Mouse (Mus musculus) liver, postnatal 0 days (tissue): Measurements from ENCODE around the gene Stk32b. TPM values are rescaled to one million over a fixed set of nuclear protein-coding genes. Genes with fewer than 3 reads are reported as not detected.

Experiments used
- ATAC-seq: fragments of 200-750 bp; cut with Nextera tagmentation; 2 replicates; pipeline ENCODE4 v1.8.0; 2017; ENCODE audit warnings: mild to moderate bottlenecking, moderate library complexity
- DNase-seq: peaks from one replicate; pipeline ENCODE4 v3.0.0-alpha.2; 2016
- H3K27ac ChIP-seq: fragments of 300-500 bp; sonication (generic); 2 replicates; pipeline ENCODE4 v1.5.1; 2014; ENCODE audit warnings: antibody characterized with exemption, moderate library complexity, mild to moderate bottlenecking, low read depth
- H3K27me3 ChIP-seq: fragments of 300-500 bp; sonication (generic); 2 replicates; pipeline ENCODE4 v1.6.1; 2014; ENCODE audit warnings: low read length, control low read depth, mixed read lengths; ENCODE audit not compliant: insufficient read depth
- H3K36me3 ChIP-seq: fragments of 300-500 bp; sonication (generic); replicated peaks from 2 replicates; pipeline ENCODE4 v1.6.1; 2014; ENCODE audit warnings: mild to moderate bottlenecking, control low read depth, low read length, moderate library complexity, mixed read lengths; ENCODE audit not compliant: insufficient read depth
- H3K4me1 ChIP-seq: fragments of 300-500 bp; sonication (generic); 2 replicates; pipeline ENCODE4 v1.6.1; 2014; ENCODE audit warnings: antibody characterized with exemption, mild to moderate bottlenecking, control low read depth; ENCODE audit not compliant: insufficient read depth
- H3K4me2 ChIP-seq: fragments of 300-500 bp; sonication (generic); 2 replicates; pipeline ENCODE4 v1.6.1; 2014; ENCODE audit warnings: low read depth, mild to moderate bottlenecking, low read length, moderate library complexity, mixed read lengths
- H3K4me3 ChIP-seq: fragments of 300-500 bp; sonication (generic); 2 replicates; pipeline ENCODE4 v1.5.1; 2014; ENCODE audit warnings: low read depth, low read length
- H3K9ac ChIP-seq: fragments of 300-500 bp; sonication (generic); replicated peaks from 2 replicates; pipeline ENCODE4 v1.6.1; 2014; ENCODE audit warnings: mild to moderate bottlenecking, moderate library complexity
- H3K9me3 ChIP-seq: fragments of 300-500 bp; sonication (generic); 2 replicates; pipeline ENCODE4 v1.6.1; 2016; ENCODE audit warnings: mild to moderate bottlenecking, control low read depth, low read length, mixed read lengths
- CTCF ChIP-seq: sonication (generic); IDR thresholded peaks from 2 replicates; pipeline ENCODE4 v1.5.1; 2016; ENCODE audit warnings: antibody characterized with exemption, low read depth
- EP300 ChIP-seq: IDR thresholded peaks from 2 replicates; pipeline ENCODE4 v1.6.1; 2016; ENCODE audit warnings: antibody characterized with exemption, low read depth, mild to moderate bottlenecking
- whole genome bisulfite sequencing: fragments of 180-500 bp; shearing (Covaris S2); extraction: QIAGEN DNeasy Blood & Tissue Kit; methylation state at CpG from one replicate; pipeline ENCODE4 v1.1.7; 2014; ENCODE audit not compliant: insufficient replicate concordance; 5-methylcytosine and 5-hydroxymethylcytosine counted together
- polyA plus RNA-seq: library from polyadenylated mRNA; unstranded; fragments of >200 nt; fragmentation: Nextera tagmentation; extraction: Ambion mirVana; gene quantifications from 2 replicates; pipeline ENCODE4 v1.2.1, GENCODE M21; 2015

Gene Stk32b
- polyA plus RNA-seq, 1 experiment from 2014 or later, result 0.05 TPM

DNA sequence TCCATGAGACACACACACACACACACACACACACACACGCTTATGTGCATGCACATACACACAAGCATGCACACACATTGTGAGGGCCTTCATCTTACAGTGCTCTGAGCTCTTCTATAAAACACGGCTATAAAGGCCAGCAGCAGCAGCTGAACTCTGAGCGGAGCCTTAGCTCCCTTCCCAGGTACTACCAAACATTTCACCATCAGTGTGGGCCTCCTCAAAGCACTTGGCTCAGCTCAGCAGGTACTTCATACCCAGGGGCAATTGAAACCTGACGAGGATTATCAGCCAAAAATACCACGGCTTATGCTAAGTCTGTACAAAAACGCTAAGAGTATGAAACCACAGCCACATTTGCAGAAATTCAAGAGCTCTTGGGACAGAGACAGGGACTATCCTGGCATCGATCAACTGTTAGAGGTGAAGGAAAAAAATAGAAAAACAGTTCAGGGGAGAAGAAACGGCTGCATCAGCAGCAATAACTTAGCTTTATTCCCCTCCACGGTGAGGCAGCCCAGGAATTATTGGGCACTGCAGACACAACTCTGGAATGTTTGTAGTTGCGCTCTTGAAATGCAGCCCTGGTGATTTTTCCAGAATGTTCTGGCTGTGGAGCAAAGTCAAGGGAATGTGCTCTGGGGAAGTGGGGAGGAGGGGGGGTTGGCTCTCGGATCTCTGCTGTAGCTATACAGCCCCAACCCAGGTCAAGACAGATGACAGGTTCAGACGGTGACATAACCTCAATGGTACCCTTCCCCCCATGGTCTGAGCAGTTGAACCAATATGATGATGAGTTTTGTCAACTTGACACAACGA, 27.1 kb upstream of the Stk32b start:
- no peaks in the 10 kb centered on the region for H3K27me3 ChIP-seq
- DNase-seq, result no peak
- H3K36me3 ChIP-seq, result no peaks in the 10 kb centered on the region
- 65% methylated on average over 13 of the region's 13 CpGs for WGBS
- H3K4me1 ChIP-seq, result no peaks in the 10 kb centered on the region
- TF ChIP-seq CTCF (no peak), EP300 (no peak)
- no peak overlapping the region for H3K9ac ChIP-seq
- no peaks in the 10 kb centered on the region for H3K9me3 ChIP-seq
- H3K4me2 ChIP-seq, result no peak overlapping the region
- no peak overlapping the region for H3K4me3 ChIP-seq
- no peak overlapping the region for H3K27ac ChIP-seq
- ATAC-seq, result no peak

DNA sequence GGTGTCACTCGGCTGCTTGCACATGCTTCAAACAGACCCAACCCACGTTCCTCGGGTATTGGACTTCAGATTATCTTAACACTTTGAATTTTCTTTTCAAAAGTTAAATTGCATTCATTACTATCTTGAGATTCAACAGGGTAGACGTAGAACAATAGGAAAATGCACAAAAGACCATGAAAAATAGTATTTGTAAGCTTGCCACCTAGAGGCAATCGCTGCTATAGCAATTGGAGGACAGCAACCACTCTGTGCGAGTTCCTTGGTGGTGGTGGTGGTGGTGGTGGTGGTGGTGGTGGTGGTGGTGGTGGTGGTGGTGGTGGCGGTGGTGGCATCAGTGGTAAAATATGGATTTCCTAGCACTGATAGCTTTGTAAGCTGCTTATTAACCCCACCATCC, 19.2 kb upstream of the Stk32b start:
- Histone ChIP-seq H3K4me1 (no peaks in the 10 kb centered on the region), H3K36me3 (no peaks in the 10 kb centered on the region), H3K4me2 (no peak overlapping the region), H3K27ac (no peak overlapping the region), H3K9ac (no peak overlapping the region), H3K9me3 (no peaks in the 10 kb centered on the region), H3K27me3 (no peaks in the 10 kb centered on the region), H3K4me3 (no peak overlapping the region)
- 57% methylated on average over 7 of the region's 7 CpGs for WGBS
- no peak for TF ChIP-seq EP300
- TF ChIP-seq CTCF, result no peak
- ATAC-seq (no peak), DNase-seq (no peak)

DNA sequence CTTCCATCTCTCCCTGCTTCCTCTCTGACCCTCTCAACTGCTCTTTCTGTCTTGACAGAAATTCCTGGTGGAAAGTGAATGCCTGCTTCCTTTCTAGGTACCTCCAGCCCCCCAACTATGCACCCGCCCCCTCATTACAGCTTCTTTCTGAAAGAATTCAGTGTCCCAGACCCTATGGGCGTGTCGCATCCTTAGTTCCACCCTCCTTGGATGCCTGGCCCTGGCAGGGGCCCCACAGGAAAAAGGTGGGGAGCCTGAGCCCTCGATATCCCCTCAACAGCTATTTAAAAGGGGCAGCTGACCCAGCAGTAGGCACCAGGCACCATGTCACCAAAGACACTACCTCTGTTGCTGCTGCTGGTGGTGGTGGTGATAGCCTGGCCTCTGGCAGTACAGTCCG, 18.3 kb upstream of the Stk32b start, which contains the start of gene Cytl1:
Gene Cytl1, plus strand, starts transcription at position 296 of the 400 bp plus-strand sequence.
- Histone ChIP-seq H3K4me2 (no peak within 1 kb of the TSS), H3K4me1 (no peaks in the 10 kb centered on the region), H3K9ac (no peak within 1 kb of the TSS), H3K4me3 (no peak within 1 kb of the TSS), H3K27me3 (no peaks in the 10 kb centered on the region), H3K27ac (no peak within 1 kb of the TSS), H3K9me3 (no peaks in the 10 kb centered on the region), H3K36me3 (no peaks in the 10 kb centered on the region)
- WGBS, result 45% methylated on average over 5 of the region's 5 CpGs
- TF ChIP-seq EP300 (no peak), CTCF (no peak)
- DNase-seq (no peak), ATAC-seq (no peak)

- WGBS, result 79% methylated on average over 2 of the region's 2 CpGs
These were observed 13.8 kb upstream of the Stk32b start for GRCm38 (mm10) chr5:37730781-37731180.

DNA sequence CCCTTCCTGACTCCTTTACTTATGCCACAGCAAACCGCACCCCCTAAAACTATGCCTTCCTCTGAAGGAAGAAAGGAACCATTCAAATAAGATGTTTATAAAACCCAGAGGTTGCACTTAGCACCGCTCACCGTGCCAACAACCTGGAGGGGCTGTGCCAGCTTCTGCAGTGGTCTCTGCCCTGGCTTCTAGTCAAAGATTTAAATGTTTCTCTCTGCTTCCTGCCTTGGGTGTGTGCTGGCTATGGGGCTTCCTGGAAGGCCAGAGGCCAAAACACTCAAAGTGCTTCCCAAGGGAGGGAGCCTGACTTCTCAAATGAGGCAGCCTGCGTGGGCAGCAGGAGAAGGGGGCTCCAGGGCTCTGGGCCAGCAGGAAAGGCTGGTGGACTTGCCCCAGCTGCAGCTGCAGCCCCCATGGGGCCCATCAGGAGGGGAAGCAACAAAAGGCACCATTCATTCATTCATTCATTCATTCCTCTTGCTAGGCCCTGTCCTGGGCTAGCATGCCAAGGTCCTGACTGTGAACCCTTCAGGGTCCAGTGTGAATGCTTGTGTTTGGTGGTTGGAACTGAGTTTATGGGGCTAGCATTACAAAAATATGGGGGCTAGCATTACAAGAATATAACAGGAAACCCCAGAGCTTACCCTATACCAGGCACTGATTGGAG, 8.4 kb upstream of the Stk32b start:
- no peaks in the 10 kb centered on the region for H3K27me3 ChIP-seq
- no peaks in the 10 kb centered on the region for H3K9me3 ChIP-seq
- 73% methylated on average over 4 of the region's 4 CpGs for WGBS
- no peak overlapping the region for H3K4me3 ChIP-seq
- no peak for ATAC-seq
- no peak overlapping the region for H3K9ac ChIP-seq
- no peak for TF ChIP-seq CTCF
- no peak for TF ChIP-seq EP300
- H3K4me2 ChIP-seq, result no peak overlapping the region
- DNase-seq, result no peak
- H3K36me3 ChIP-seq, result no peaks in the 10 kb centered on the region
- H3K27ac ChIP-seq, result no peak overlapping the region
- H3K4me1 ChIP-seq, result no peaks in the 10 kb centered on the region

More at GRCm38 (mm10) chr5:37730781-37731180, 13.8 kb upstream of the Stk32b start:
- H3K9me3 ChIP-seq, result no peaks in the 10 kb centered on the region
- no peak for DNase-seq
- no peak overlapping the region for H3K4me2 ChIP-seq
- no peak for ATAC-seq
- no peaks in the 10 kb centered on the region for H3K27me3 ChIP-seq
- no peak overlapping the region for H3K4me3 ChIP-seq
- H3K9ac ChIP-seq, result no peak overlapping the region
- TF ChIP-seq CTCF (no peak), EP300 (no peak)
- no peaks in the 10 kb centered on the region for H3K36me3 ChIP-seq
- H3K4me1 ChIP-seq, result no peaks in the 10 kb centered on the region
- no peak overlapping the region for H3K27ac ChIP-seq

GRCm38 (mm10) chr5:37720670-37721069, 3.7 kb upstream of the Stk32b start:
- Histone ChIP-seq H3K9me3 (no peaks in the 10 kb centered on the region), H3K27me3 (peaks cover 17% of the 10 kb centered on the region), H3K27ac (no peak overlapping the region), H3K9ac (no peak overlapping the region), H3K4me3 (no peak overlapping the region), H3K36me3 (no peaks in the 10 kb centered on the region), H3K4me2 (no peak overlapping the region), H3K4me1 (no peaks in the 10 kb centered on the region; the same call in 1 of the 2 replicates)
- 35% methylated on average over 6 of the region's 6 CpGs for WGBS
- TF ChIP-seq EP300 (no peak), CTCF (no peak)
- DNase-seq (no peak), ATAC-seq (no peak)
